ENCODE assay signal across 8 mouse cellular contexts in the genomic region with DNA sequence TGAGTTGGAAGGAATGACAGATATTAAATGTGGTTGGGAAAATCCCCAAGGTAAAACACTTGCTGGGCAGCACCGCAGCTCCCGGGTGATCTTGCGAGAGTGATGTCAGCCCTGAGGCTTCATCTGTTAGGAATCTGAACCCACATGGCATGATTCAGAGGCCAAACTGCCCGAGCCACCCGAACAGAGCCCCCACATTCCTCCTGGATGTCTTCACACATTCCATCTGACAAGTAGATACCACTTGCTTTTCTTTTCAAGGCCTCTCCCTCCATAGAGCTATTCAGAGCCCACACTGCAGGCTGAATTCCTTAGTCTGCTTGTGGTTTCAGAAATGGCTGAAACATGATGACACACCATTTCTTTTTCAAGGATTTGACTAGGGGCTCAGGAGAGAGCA. TPM values are rescaled to one million over a fixed set of nuclear protein-coding genes. Genes with fewer than 3 reads are reported as not detected.
DNase-seq lines count a peak whose midpoint lies in the region; ATAC-seq lines count a peak whose summit lies in the region.

No protein-coding gene starts in this region.

- intact Hi-C loops in heart, postnatal 14 days (cut with DNase I), result no loop called here

- 0 out of 2 replicates have a peak, but pooled peaks cover 3% of the 10 kb centered on the region for H3K36me3 ChIP-seq in hindbrain, embryonic 12.5 days
- no peaks in the 10 kb centered on the region; the same call in 1 of the 2 replicates for H3K36me3 ChIP-seq in hindbrain, embryonic 13.5 days
- no peaks in the 10 kb centered on the region; the same call in 1 of the 2 replicates for H3K36me3 ChIP-seq in forebrain, embryonic 11.5 days (ENCODE audit: control insufficient read depth, insufficient read depth, low read length)

- no peaks in the 10 kb centered on the region for H3K9me3 ChIP-seq in hindbrain, embryonic 12.5 days (replicated peaks)
- H3K9me3 ChIP-seq in hindbrain, embryonic 13.5 days, result no peaks in the 10 kb centered on the region
- H3K9me3 ChIP-seq in forebrain, embryonic 11.5 days (ENCODE audit: control insufficient read depth, low read length), result no peaks in the 10 kb centered on the region

- H3K27ac ChIP-seq in hindbrain, embryonic 12.5 days, result 0 out of 2 replicates have a peak overlapping the region, but pooled peaks have one; percentile 44
- H3K27ac ChIP-seq in hindbrain, embryonic 13.5 days, result no peak overlapping the region
- H3K27ac ChIP-seq in forebrain, embryonic 11.5 days (ENCODE audit: low read depth, low read length), result no peak overlapping the region

- H3K27me3 ChIP-seq in hindbrain, embryonic 12.5 days, result no peaks in the 10 kb centered on the region
- H3K27me3 ChIP-seq in hindbrain, embryonic 13.5 days, result no peaks in the 10 kb centered on the region
- H3K27me3 ChIP-seq in forebrain, embryonic 11.5 days (ENCODE audit: control insufficient read depth, insufficient read depth, low read length), result no peaks in the 10 kb centered on the region

- no peak overlapping the region for H3K4me3 ChIP-seq in hindbrain, embryonic 12.5 days
- H3K4me3 ChIP-seq in hindbrain, embryonic 13.5 days, result no peak overlapping the region
- H3K4me3 ChIP-seq in forebrain, embryonic 11.5 days (ENCODE audit: low read depth, low read length), result no peak overlapping the region

- ATAC-seq in hindbrain, embryonic 12.5 days (ENCODE audit: low FRiP score), result no peak
- no peak for ATAC-seq in hindbrain, embryonic 13.5 days (ENCODE audit: low FRiP score)
- no peak for ATAC-seq in forebrain, embryonic 11.5 days (replicated peaks; ENCODE audit: low FRiP score)

- H3K4me2 ChIP-seq in hindbrain, embryonic 12.5 days (replicated peaks), result no peak overlapping the region
- no peak overlapping the region for H3K4me2 ChIP-seq in hindbrain, embryonic 13.5 days
- H3K4me2 ChIP-seq in forebrain, embryonic 11.5 days (ENCODE audit: low read depth, low read length, severe bottlenecking), result no peak overlapping the region

- WGBS in hindbrain, embryonic 12.5 days, result 53% methylated on average over 5 of the region's 5 CpGs
- WGBS in hindbrain, embryonic 13.5 days, result 40% methylated on average over 5 of the region's 5 CpGs
- 63% methylated on average over 5 of the region's 5 CpGs for WGBS in forebrain, embryonic 11.5 days

- peaks cover 3% of the 10 kb centered on the region; the same call in 1 of the 2 replicates for H3K4me1 ChIP-seq in hindbrain, embryonic 12.5 days
- H3K4me1 ChIP-seq in hindbrain, embryonic 13.5 days (replicated peaks), result 0 out of 2 replicates have a peak, but pooled peaks cover 6% of the 10 kb centered on the region
- H3K4me1 ChIP-seq in forebrain, embryonic 11.5 days (replicated peaks; ENCODE audit: control insufficient read depth, insufficient read depth, low read length), result no peaks in the 10 kb centered on the region

- peak; percentile 17 for DNase-seq in embryo, embryonic 11.5 days (ENCODE audit: low read depth, low spot score)
- peak; percentile 21 to 38 for DNase-seq in heart, postnatal 14 days
- DNase-seq in lung, postnatal 14 days, result peak; percentile 30
- DNase-seq in right cerebral cortex, postnatal 25 days, result no peak
- DNase-seq in right cerebral cortex, postnatal 10 days (ENCODE audit: low spot score in 2 of 2), result no peak
- DNase-seq in forebrain, embryonic 11.5 days (ENCODE audit: low spot score), result no peak

- no peak overlapping the region for H3K9ac ChIP-seq in hindbrain, embryonic 12.5 days
- H3K9ac ChIP-seq in hindbrain, embryonic 13.5 days, result no peak overlapping the region; the same call in 1 of the 2 replicates
- no peak overlapping the region for H3K9ac ChIP-seq in forebrain, embryonic 11.5 days (ENCODE audit: low read length)

RNA-seq across cellular contexts. Expression of a gene that starts 33.3 kb away (rescaled TPM):
- polyA plus RNA-seq in hindbrain, embryonic 12.5 days (2016; fragmentation: Nextera tagmentation; extraction: Ambion mirVana), result 193 and 201 TPM in 2 replicates
- polyA plus RNA-seq in hindbrain, embryonic 13.5 days (2015; fragmentation: Nextera tagmentation; extraction: Ambion mirVana), result 183 and 197 TPM in 2 replicates
- 100 to 1,000 TPM; 280 to 291 TPM for total RNA-seq in heart, postnatal 14 days (2021)
- polyA plus RNA-seq in forebrain, embryonic 11.5 days (2014; fragmentation: Nextera tagmentation; extraction: Ambion mirVana), result 201 and 224 TPM in 2 replicates

Comparison
In these comparisons a context has a peak if more than half of its experiments do, and no peak if none do; other contexts are left out.
1. DNase-seq: peak in embryo, embryonic 11.5 days (single experiment), heart, postnatal 14 days (2 of 2) and lung, postnatal 14 days (single experiment); none in right cerebral cortex, postnatal 25 days (single experiment), right cerebral cortex, postnatal 10 days (0 of 2) and forebrain, embryonic 11.5 days (single experiment).